Comparison of ENCODE assay signal across 12 mouse cellular contexts in genomic region chr4:102741287-102741686, GRCm38 (mm10). TPM values are rescaled to one million over a fixed set of nuclear protein-coding genes. Genes with fewer than 3 reads are reported as not detected.
DNase-seq lines count a peak whose midpoint lies in the region; ATAC-seq and TF ChIP-seq lines count a peak whose summit lies in the region.
"Had no signal": no experiment of that assay in that cellular context is flagged by ENCODE, and none has a peak within 500 bp of the region (broad histone marks: within the 10 kb centered on the region; RNA-seq: fewer than 3 reads in every experiment).

Gene Sgip1, plus strand, starts transcription at chr4:102741297.

- no peaks in the 10 kb centered on the region for H3K36me3 ChIP-seq in embryonic facial prominence, embryonic 12.5 days
- H3K36me3 ChIP-seq in hindbrain, postnatal 0 days (ENCODE audit: insufficient read depth, low read length), result no peaks in the 10 kb centered on the region
- H3K36me3 ChIP-seq in midbrain, embryonic 14.5 days (ENCODE audit: control insufficient read depth, insufficient read depth, low read length), result no peaks in the 10 kb centered on the region
- H3K36me3 ChIP-seq: limb, embryonic 15.5 days had no signal

- no peaks in the 10 kb centered on the region for H3K27me3 ChIP-seq in embryonic facial prominence, embryonic 12.5 days
- no peaks in the 10 kb centered on the region for H3K27me3 ChIP-seq in hindbrain, postnatal 0 days (ENCODE audit: insufficient read depth, low read length)
- H3K27me3 ChIP-seq in midbrain, embryonic 14.5 days (ENCODE audit: control insufficient read depth, insufficient read depth, low read length), result no peaks in the 10 kb centered on the region
- H3K27me3 ChIP-seq: limb, embryonic 15.5 days had no signal

- no peak for DNase-seq in layer of hippocampus, adult 18-20 months (ENCODE audit: low spot score in 2 of 2)
- DNase-seq in layer of hippocampus, adult 9-10 months (ENCODE audit: low spot score), result no peak
- no peak for DNase-seq in hindbrain, postnatal 0 days (ENCODE audit: low spot score)
- DNase-seq in midbrain, embryonic 14.5 days, result no peak
- DNase-seq in ovary, postnatal 10 days (ENCODE audit: low spot score), result no peak
- DNase-seq in urinary bladder, adult 18-20 months (ENCODE audit: low spot score in 2 of 2), result no peak
- DNase-seq in retina, postnatal 1 day, result no peak
- DNase-seq: heart, adult 11 months; lung, postnatal 14 days; right cerebral cortex, adult 18-20 months had no signal

- WGBS in embryonic facial prominence, embryonic 12.5 days, result 67% methylated on average over 8 of the region's 8 CpGs
- 64% methylated on average over 8 of the region's 8 CpGs for WGBS in hindbrain, postnatal 0 days
- WGBS in midbrain, embryonic 14.5 days, result 65% methylated on average over 8 of the region's 8 CpGs

- H3K4me3 ChIP-seq in embryonic facial prominence, embryonic 12.5 days, result no peak within 1 kb of the TSS
- no peak within 1 kb of the TSS for H3K4me3 ChIP-seq in hindbrain, postnatal 0 days (ENCODE audit: low read length)
- no peak within 1 kb of the TSS for H3K4me3 ChIP-seq in midbrain, embryonic 14.5 days (replicated peaks; ENCODE audit: low read depth, low read length)
- H3K4me3 ChIP-seq: limb, embryonic 15.5 days had no signal

- TF ChIP-seq CTCF in hindbrain, postnatal 0 days (IDR thresholded peaks at IDR 0.05; ENCODE audit: low read depth), result no peak

- no peak within 1 kb of the TSS for H3K9ac ChIP-seq in embryonic facial prominence, embryonic 12.5 days
- no peak within 1 kb of the TSS for H3K9ac ChIP-seq in hindbrain, postnatal 0 days (replicated peaks; ENCODE audit: low read length)
- H3K9ac ChIP-seq in midbrain, embryonic 14.5 days (replicated peaks; ENCODE audit: low read length), result no peak within 1 kb of the TSS
- H3K9ac ChIP-seq: limb, embryonic 15.5 days had no signal

- no peaks in the 10 kb centered on the region for H3K9me3 ChIP-seq in embryonic facial prominence, embryonic 12.5 days
- no peaks in the 10 kb centered on the region for H3K9me3 ChIP-seq in hindbrain, postnatal 0 days (ENCODE audit: low read length)
- no peaks in the 10 kb centered on the region for H3K9me3 ChIP-seq in midbrain, embryonic 14.5 days (ENCODE audit: control insufficient read depth, low read length)
- H3K9me3 ChIP-seq: limb, embryonic 15.5 days had no signal

- no peaks in the 10 kb centered on the region for H3K4me1 ChIP-seq in embryonic facial prominence, embryonic 12.5 days
- H3K4me1 ChIP-seq in hindbrain, postnatal 0 days (ENCODE audit: insufficient read depth, low read length), result no peaks in the 10 kb centered on the region
- H3K4me1 ChIP-seq in midbrain, embryonic 14.5 days (ENCODE audit: control insufficient read depth, insufficient read depth, low read length), result no peaks in the 10 kb centered on the region
- H3K4me1 ChIP-seq: limb, embryonic 15.5 days had no signal

- ATAC-seq in embryonic facial prominence, embryonic 12.5 days (ENCODE audit: insufficient number of reproducible peaks, insufficient read depth, low FRiP score, low TSS enrichment), result no peak
- no peak for ATAC-seq in hindbrain, postnatal 0 days
- no peak for ATAC-seq in midbrain, embryonic 14.5 days (ENCODE audit: low FRiP score, low TSS enrichment)

- no peak within 1 kb of the TSS for H3K4me2 ChIP-seq in embryonic facial prominence, embryonic 12.5 days (replicated peaks)
- H3K4me2 ChIP-seq in hindbrain, postnatal 0 days (ENCODE audit: low read depth, low read length), result no peak within 1 kb of the TSS
- H3K4me2 ChIP-seq in midbrain, embryonic 14.5 days (ENCODE audit: low read length), result no peak within 1 kb of the TSS
- H3K4me2 ChIP-seq: limb, embryonic 15.5 days had no signal

- no peak within 1 kb of the TSS for H3K27ac ChIP-seq in embryonic facial prominence, embryonic 12.5 days
- no peak within 1 kb of the TSS for H3K27ac ChIP-seq in hindbrain, postnatal 0 days
- H3K27ac ChIP-seq in midbrain, embryonic 14.5 days (replicated peaks; ENCODE audit: low read depth, low read length), result no peak within 1 kb of the TSS
- H3K27ac ChIP-seq: limb, embryonic 15.5 days had no signal

RNA-seq across cellular contexts. Expression of gene Sgip1, which starts in this region (rescaled TPM):
- total RNA-seq in layer of hippocampus, adult 18-20 months (2021), result 100 to 1,000 TPM; 253 to 278 TPM
- 14.1 and 17.7 TPM in 2 replicates for polyA plus RNA-seq in embryonic facial prominence, embryonic 12.5 days (2016; fragmentation: Nextera tagmentation; extraction: Ambion mirVana)
- 34.6 and 41.4 TPM in 2 replicates for total RNA-seq in hindbrain, postnatal 0 days (2014; rRNA removed)
- 60.8 and 62.0 TPM in 2 replicates for polyA plus RNA-seq in hindbrain, postnatal 0 days (2015; fragmentation: Nextera tagmentation; extraction: Ambion mirVana)
- polyA plus RNA-seq in midbrain, embryonic 14.5 days (2014; fragmentation: Nextera tagmentation; extraction: Ambion mirVana), result 67.0 and 70.8 TPM in 2 replicates
